Mouse (Mus musculus) A20 (cell line): ENCODE measurements around the gene Hist1h2ac.

ENCODE experiments used
- DNase-seq: peaks from one replicate; pipeline ENCODE4 v3.0.0-alpha.2; 2011; ENCODE audit warnings: low read depth, low spot score

The Hist1h2ac gene

GRCm38 (mm10) chr13:23659636-23660366, 23.9 kb downstream of the Hist1h2ac start:
- DNase-seq, result no peak
